Mouse (Mus musculus) G1E (cell line): Measurements from ENCODE around the gene Armh1. TPM values are rescaled to one million over a fixed set of nuclear protein-coding genes. Genes with fewer than 3 reads are reported as not detected.
"Not testable (repeated sequence)": the region's sequence is repeated elsewhere in the genome, so short reads cannot be mapped to it uniquely, and the experiment has no call there.

ENCODE experiments used
- ATAC-seq: 2 replicates; pipeline ENCODE4 v1.8.0; 2016; ENCODE audit warnings: mild to moderate bottlenecking; ENCODE audit not compliant: insufficient number of reproducible peaks, poor library complexity, low FRiP score, severe bottlenecking; ENCODE audit errors: extremely low read depth
- DNase-seq: peaks from one replicate; pipeline ENCODE4 v3.0.0; 2012; ENCODE audit warnings: low spot score
- H3K27me3 ChIP-seq: 2 replicates; pipeline ENCODE4 v1.6.1; 2012; ENCODE audit warnings: mild to moderate bottlenecking, low read length, inconsistent platforms; ENCODE audit not compliant: insufficient read depth
- H3K36me3 ChIP-seq: replicated peaks from 2 replicates; pipeline ENCODE3; 2012; ENCODE audit warnings: mild to moderate bottlenecking, inconsistent platforms
- H3K4me1 ChIP-seq: 2 replicates; pipeline ENCODE4 v1.6.1; 2012; ENCODE audit warnings: low read depth, low read length, inconsistent platforms, mixed read lengths; ENCODE audit not compliant: insufficient read depth
- H3K4me3 ChIP-seq: 2 replicates; pipeline ENCODE4 v1.5.1; 2012; ENCODE audit warnings: low read depth, mild to moderate bottlenecking, inconsistent platforms, low read length, moderate library complexity, mixed read lengths
- H3K9me3 ChIP-seq: replicated peaks from 2 replicates; pipeline ENCODE4 v1.6.1; 2012; ENCODE audit warnings: inconsistent platforms
- CTCF ChIP-seq: IDR thresholded peaks from 2 replicates; pipeline ENCODE4 v1.5.1; 2012; ENCODE audit warnings: low read depth, low read length, inconsistent platforms, mixed read lengths
- GATA1 ChIP-seq: IDR thresholded peaks from 2 replicates; pipeline ENCODE4 v1.6.1; 2012; ENCODE audit warnings: borderline replicate concordance, low read length, inconsistent platforms, mixed read lengths
- GATA2 ChIP-seq: IDR thresholded peaks from 2 replicates; pipeline ENCODE4 v1.6.1; 2012; ENCODE audit warnings: low read depth, low read length, inconsistent platforms, borderline replicate concordance
- POLR2AphosphoS5 ChIP-seq: IDR thresholded peaks from 2 replicates; pipeline ENCODE4 v1.6.1; 2012; ENCODE audit warnings: low read depth, low read length, inconsistent platforms; ENCODE audit not compliant: insufficient replicate concordance
- TAL1 ChIP-seq: conservative IDR thresholded peaks from 2 replicates; pipeline ENCODE4 v1.6.1; 2012; ENCODE audit warnings: low read depth, low read length, inconsistent platforms, mixed read lengths
- polyA plus RNA-seq: library from polyadenylated mRNA; stranded (reverse); fragments of >175 nt; gene quantifications from 2 replicates; pipeline ENCODE4 v1.2.3, GENCODE M21; 2012
- total RNA-seq, 2 experiments: library from RNA; stranded (forward) in 1 of 2; stranded (reverse) in 1 of 2; fragments of 200-1000 nt in 1 of 2; fragments of >200 nt in 1 of 2; fragmentation: Nextera tagmentation in 1 of 2; gene quantifications; 2 replicates each; pipeline ENCODE4 v1.2.3; 2014 to 2017

The Armh1 gene
- total and polyA plus RNA-seq, 3 experiments = not detected

DNA sequence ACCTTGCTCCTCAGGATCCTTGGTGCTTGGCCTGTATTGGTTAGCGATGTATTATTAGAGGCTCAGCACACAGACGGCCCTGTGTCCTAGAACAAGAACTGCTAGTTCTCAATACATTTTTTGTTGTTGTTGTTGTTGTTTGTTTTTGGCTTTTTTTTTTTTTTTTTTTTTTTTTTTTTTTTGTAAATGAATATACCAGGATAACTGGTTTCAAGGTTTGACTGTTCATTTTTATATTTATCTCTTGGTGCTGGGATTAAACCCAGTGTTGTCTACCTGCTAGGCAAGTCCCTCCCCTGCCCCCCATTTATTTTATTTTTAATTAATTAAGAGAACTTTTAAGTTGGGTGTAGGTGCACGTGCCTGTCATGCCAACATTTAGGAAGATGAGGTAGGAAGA is 63.0 kb downstream of the Armh1 start:
- TF ChIP-seq GATA1 (no peak), TAL1 (no peak), CTCF (no peak), GATA2 (no peak), POLR2AphosphoS5 (no peak)

DNA sequence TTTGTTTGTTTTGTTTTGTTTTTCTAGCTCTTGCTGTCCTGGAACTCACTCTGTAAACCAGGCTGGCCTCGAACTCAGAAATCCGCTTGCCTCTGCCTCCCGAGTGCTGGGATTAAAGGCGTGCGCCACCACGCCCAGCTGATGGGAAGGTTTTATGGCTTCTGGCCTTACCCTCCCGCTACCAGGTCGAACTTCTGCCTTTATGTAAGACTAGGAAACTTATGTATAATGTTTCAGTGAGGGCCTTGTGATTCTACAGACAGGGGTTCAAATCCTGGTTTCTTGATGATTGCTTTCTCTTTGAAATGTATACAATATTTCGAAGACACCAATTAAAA is 69.2 kb downstream of the Armh1 start:
- not testable (repeated sequence) for H3K9me3 ChIP-seq, H3K27me3 ChIP-seq, ATAC-seq
- Histone ChIP-seq H3K4me3 (peak overlapping the region; percentile 80), H3K36me3 (peaks cover 25% of the 10 kb centered on the region), H3K4me1 (peaks cover 29% of the 10 kb centered on the region)
- peak; percentile 19 for DNase-seq

More for the DNA sequence above, 63.0 kb downstream of the Armh1 start:
- peaks cover 3% of the 10 kb centered on the region; the same call in 1 of the 2 replicates for H3K9me3 ChIP-seq
- no peaks in the 10 kb centered on the region for H3K36me3 ChIP-seq
- H3K27me3 ChIP-seq = no peaks in the 10 kb centered on the region
- H3K4me3 ChIP-seq = peak overlapping the region; percentile 62; the same call in 1 of the 2 replicates
- ATAC-seq (no peak), DNase-seq (no peak)
- peaks cover 23% of the 10 kb centered on the region for H3K4me1 ChIP-seq

DNA sequence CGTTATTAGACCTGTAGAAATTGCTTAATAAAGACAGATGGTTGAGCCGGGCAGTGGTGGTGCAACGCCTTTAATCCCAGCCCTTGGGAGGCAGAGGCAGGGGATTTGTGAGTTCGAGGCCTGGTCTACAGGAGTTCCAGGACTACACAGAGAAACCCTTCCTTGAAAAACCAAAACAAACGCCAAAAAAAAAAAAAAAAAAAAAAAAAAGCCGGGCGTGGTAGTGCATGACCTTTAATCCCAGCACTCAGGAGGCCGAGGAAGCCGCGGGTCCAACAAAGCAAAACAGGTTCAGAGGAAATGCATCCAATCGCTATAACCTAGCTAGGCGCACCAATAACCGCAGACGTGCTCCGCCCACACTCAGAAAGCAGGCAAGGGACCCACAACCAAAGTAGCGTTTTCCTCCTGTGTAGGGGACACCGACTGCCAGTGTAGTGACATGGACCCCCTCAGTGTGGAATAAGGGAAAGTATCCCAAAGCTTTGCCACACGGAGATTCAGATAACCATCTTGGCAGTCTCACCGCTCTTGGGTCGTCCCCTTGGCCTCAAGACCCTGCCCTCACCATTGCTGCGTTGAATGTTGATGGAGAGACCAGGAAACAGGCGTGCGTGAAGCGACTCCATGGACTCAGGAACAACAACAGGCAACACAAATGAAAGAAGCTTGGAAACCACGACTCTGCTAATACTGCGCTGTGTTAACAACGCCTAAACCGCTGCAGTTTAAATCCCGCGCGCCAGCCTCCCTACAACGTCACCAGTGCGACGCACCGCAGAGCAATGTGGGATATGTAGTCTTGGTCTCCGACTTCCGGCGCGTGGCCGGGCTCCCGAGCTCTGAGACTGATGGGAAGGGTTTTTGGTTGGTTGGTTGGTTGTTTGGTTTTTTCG is 69.8 kb downstream of the Armh1 start, which contains the start of gene Kif2c:
Gene Kif2c, minus strand, starts transcription at position 777 of the 896 bp plus-strand sequence.
- peaks cover 31% of the 10 kb centered on the region for H3K36me3 ChIP-seq
- DNase-seq (peak; percentile 61), ATAC-seq (peak; percentile 88)
- H3K27me3 ChIP-seq = no peaks in the 10 kb centered on the region
- peak within 1 kb of the TSS; percentile 80 for H3K4me3 ChIP-seq
- TF ChIP-seq GATA2 (peak; percentile 77; the same call in 1 of the 2 replicates), TAL1 (no peak)
- H3K4me1 ChIP-seq = peaks cover 29% of the 10 kb centered on the region
- H3K9me3 ChIP-seq = no peaks in the 10 kb centered on the region

DNA sequence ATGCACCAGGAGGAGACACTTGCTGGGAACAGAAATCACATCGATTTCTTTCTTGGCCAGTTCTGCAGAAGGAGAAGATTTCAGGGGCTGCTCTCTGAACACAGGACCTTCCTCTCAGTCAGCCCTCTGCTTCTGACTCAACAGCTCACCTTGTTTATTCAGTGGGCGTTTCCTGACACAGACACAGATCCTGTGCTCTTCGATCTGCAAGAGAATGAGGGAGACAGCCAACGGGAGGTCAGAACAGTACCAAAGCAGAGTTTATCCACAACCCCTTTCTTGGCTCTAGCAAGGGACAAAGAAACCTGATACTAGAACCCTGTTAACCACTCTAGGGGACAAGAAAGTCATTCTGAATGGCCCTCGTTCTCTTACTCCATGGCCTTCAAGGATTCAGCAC is 82.0 kb downstream of the Armh1 start:
- ATAC-seq (no peak), DNase-seq (no peak)
- Histone ChIP-seq H3K36me3 (peaks cover 100% of the 10 kb centered on the region), H3K4me1 (no peaks in the 10 kb centered on the region; the same call in 1 of the 2 replicates), H3K27me3 (no peaks in the 10 kb centered on the region), H3K4me3 (no peak overlapping the region), H3K9me3 (no peaks in the 10 kb centered on the region)
- no peak for TF ChIP-seq POLR2AphosphoS5
- no peak for TF ChIP-seq GATA2
- no peak for TF ChIP-seq CTCF
- no peak for TF ChIP-seq GATA1
- no peak for TF ChIP-seq TAL1

Other genes with a start within 250 kb of the Armh1 start
- 28.1 and 34.9 TPM in 2 replicates for gene Eif2b3, start 232.7 kb downstream of the Armh1 start, total RNA-seq (2014; fragmentation: Nextera tagmentation)
- 31.7 and 31.8 TPM in 2 replicates for gene Eif2b3, start 232.7 kb downstream of the Armh1 start, total RNA-seq (2017)
- 6.0 and 6.5 TPM in 2 replicates for gene Eif2b3, start 232.7 kb downstream of the Armh1 start, polyA plus RNA-seq
- 3.3 TPM in 1 of 2 replicates, not detected in the other for gene Ptch2, start 156.1 kb downstream of the Armh1 start, total RNA-seq (2014; fragmentation: Nextera tagmentation)
- 0.38 TPM in 1 of 2 replicates, not detected in the other for gene Ptch2, start 156.1 kb downstream of the Armh1 start, total RNA-seq (2017)
- gene Ptch2, start 156.1 kb downstream of the Armh1 start, polyA plus RNA-seq = not detected in 2 replicates
- gene Btbd19, start 126.4 kb downstream of the Armh1 start, total RNA-seq (2014; fragmentation: Nextera tagmentation) = 34.6 and 46.3 TPM in 2 replicates
- gene Btbd19, start 126.4 kb downstream of the Armh1 start, total RNA-seq (2017) = 12.3 and 12.8 TPM in 2 replicates
- 20.0 and 33.5 TPM in 2 replicates for gene Btbd19, start 126.4 kb downstream of the Armh1 start, polyA plus RNA-seq
- 1.7 TPM in 1 of 2 replicates, not detected in the other for gene Tctex1d4, start 125.3 kb downstream of the Armh1 start, total RNA-seq (2014; fragmentation: Nextera tagmentation)
- 1.8 TPM in 2 replicates for gene Tctex1d4, start 125.3 kb downstream of the Armh1 start, total RNA-seq (2017)
- gene Tctex1d4, start 125.3 kb downstream of the Armh1 start, polyA plus RNA-seq = 2.4 and 3.3 TPM in 2 replicates
- gene Plk3, start 118.2 kb downstream of the Armh1 start, total RNA-seq (2014; fragmentation: Nextera tagmentation) = 1.4 and 1.9 TPM in 2 replicates
- 5.2 and 6.4 TPM in 2 replicates for gene Plk3, start 118.2 kb downstream of the Armh1 start, total RNA-seq (2017)
- gene Plk3, start 118.2 kb downstream of the Armh1 start, polyA plus RNA-seq = 4.4 and 6.0 TPM in 2 replicates
- 2,089 and 2,273 TPM in 2 replicates for gene Rps8, start 95.9 kb downstream of the Armh1 start, total RNA-seq (2014; fragmentation: Nextera tagmentation)
- gene Rps8, start 95.9 kb downstream of the Armh1 start, total RNA-seq (2017) = 1,736 TPM in 2 replicates
- 2,887 and 5,494 TPM in 2 replicates for gene Rps8, start 95.9 kb downstream of the Armh1 start, polyA plus RNA-seq
- 50.6 and 62.8 TPM in 2 replicates for gene Kif2c, start 69.5 kb downstream of the Armh1 start, total RNA-seq (2014; fragmentation: Nextera tagmentation)
- 50.6 and 52.0 TPM in 2 replicates for gene Kif2c, start 69.5 kb downstream of the Armh1 start, total RNA-seq (2017)
- 7.1 and 8.6 TPM in 2 replicates for gene Kif2c, start 69.5 kb downstream of the Armh1 start, polyA plus RNA-seq
- gene Tmem53, start 174 bp downstream of the Armh1 start, total RNA-seq (2014; fragmentation: Nextera tagmentation) = 0.90 TPM in 1 of 2 replicates, not detected in the other
- 0.16 TPM in 1 of 2 replicates, not detected in the other for gene Tmem53, start 174 bp downstream of the Armh1 start, total RNA-seq (2017)
- gene Tmem53, start 174 bp downstream of the Armh1 start, polyA plus RNA-seq = 0.07 and 0.08 TPM in 2 replicates
- 73.8 and 87.7 TPM in 2 replicates for gene Rnf220, start 244.9 kb upstream of the Armh1 start, total RNA-seq (2014; fragmentation: Nextera tagmentation)
- 83.8 and 88.7 TPM in 2 replicates for gene Rnf220, start 244.9 kb upstream of the Armh1 start, total RNA-seq (2017)
- gene Rnf220, start 244.9 kb upstream of the Armh1 start, polyA plus RNA-seq = 109 and 113 TPM in 2 replicates